Mouse (Mus musculus): Measurements from ENCODE around the gene Tmcc1.

- TF ChIP-seq POLR2A (IDR thresholded peaks at IDR 0.05; ENCODE audit: insufficient read length, low read depth) (no peak), E2F4 (IDR thresholded peaks at IDR 0.05; ENCODE audit: insufficient read depth) (no peak), MAX (IDR thresholded peaks at IDR 0.05; ENCODE audit: low read depth) (no peak), TCF12 (IDR thresholded peaks at IDR 0.05; ENCODE audit: insufficient read depth, poor library complexity, severe bottlenecking) (no peak), REST (IDR thresholded peaks at IDR 0.05; ENCODE audit: insufficient read depth, insufficient read length) (no peak), POLR2AphosphoS2 (IDR thresholded peaks at IDR 0.05; ENCODE audit: insufficient read length, low read depth) (no peak), USF1 (IDR thresholded peaks at IDR 0.05; ENCODE audit: low read depth) (no peak), MYOD1 (IDR thresholded peaks at IDR 0.05; ENCODE audit: control insufficient read depth in 1 of 3, insufficient read length in 2 of 3, low read depth in 2 of 3) (no peak), SRF (IDR thresholded peaks at IDR 0.05; ENCODE audit: control insufficient read depth, insufficient read length, low read depth) (no peak)
Observed at GRCm38 (mm10) chr6:116056676-116057264, 136.5 kb downstream of the Tmcc1 start.
